Mouse (Mus musculus) limb, embryonic 11.5 days (tissue): ENCODE results near the gene Ascc2. TPM values are rescaled to one million over a fixed set of nuclear protein-coding genes. Genes with fewer than 3 reads are reported as not detected.

Experiments used
- ATAC-seq: fragments of 200-750 bp; cut with Nextera tagmentation; 2 replicates; pipeline ENCODE4 v1.8.0; 2017; ENCODE audit warnings: low read depth; ENCODE audit not compliant: insufficient number of reproducible peaks, low FRiP score, low TSS enrichment
- DNase-seq: peaks from one replicate; pipeline ENCODE4 v3.0.0-alpha.2; 2015; ENCODE audit warnings: low spot score
- H3K27ac ChIP-seq: fragments of 300-500 bp; sonication (generic); replicated peaks from 2 replicates; pipeline ENCODE4 v1.5.1; 2014; ENCODE audit warnings: low read depth, mild to moderate bottlenecking, low read length
- H3K27me3 ChIP-seq: fragments of 300-500 bp; sonication (generic); 2 replicates; pipeline ENCODE4 v1.6.1; 2014; ENCODE audit warnings: mild to moderate bottlenecking, low read length, mixed read lengths; ENCODE audit not compliant: control insufficient read depth, insufficient read depth
- H3K36me3 ChIP-seq: fragments of 300-500 bp; sonication (generic); 2 replicates; pipeline ENCODE4 v1.6.1; 2014; ENCODE audit warnings: mild to moderate bottlenecking, low read length, moderate library complexity, mixed read lengths; ENCODE audit not compliant: control insufficient read depth, insufficient read depth
- H3K4me1 ChIP-seq: fragments of 300-500 bp; sonication (generic); 2 replicates; pipeline ENCODE4 v1.6.1; 2014; ENCODE audit warnings: low read length, mixed read lengths; ENCODE audit not compliant: control insufficient read depth, insufficient read depth
- H3K4me2 ChIP-seq: fragments of 300-500 bp; sonication (generic); 2 replicates; pipeline ENCODE4 v1.6.1; 2014; ENCODE audit warnings: low read depth, mild to moderate bottlenecking, moderate library complexity; ENCODE audit not compliant: severe bottlenecking
- H3K4me3 ChIP-seq: fragments of 300-500 bp; sonication (generic); 2 replicates; pipeline ENCODE4 v1.5.1; 2014; ENCODE audit warnings: low read depth, low read length
- H3K9ac ChIP-seq: fragments of 300-500 bp; sonication (generic); 2 replicates; pipeline ENCODE4 v1.6.1; 2014; ENCODE audit warnings: mild to moderate bottlenecking, low read length
- H3K9me3 ChIP-seq: fragments of 300-500 bp; sonication (generic); 2 replicates; pipeline ENCODE4 v1.6.1; 2016; ENCODE audit warnings: low read length; ENCODE audit not compliant: control insufficient read depth
- WGBS: fragments of 180-500 bp; shearing (Covaris S2); extraction: QIAGEN DNeasy Blood & Tissue Kit; methylation state at CpG from one replicate; pipeline ENCODE4 v1.1.7; 2014; 5-methylcytosine and 5-hydroxymethylcytosine counted together
- polyA plus RNA-seq: library from polyadenylated mRNA; unstranded; fragments of >200 nt; fragmentation: Nextera tagmentation; extraction: Ambion mirVana; gene quantifications from 2 replicates; pipeline ENCODE4 v1.2.1, GENCODE M21; 2014

Gene Ascc2
- polyA plus RNA-seq, 1 experiment from 2014 or later: 39.5 TPM

DNA sequence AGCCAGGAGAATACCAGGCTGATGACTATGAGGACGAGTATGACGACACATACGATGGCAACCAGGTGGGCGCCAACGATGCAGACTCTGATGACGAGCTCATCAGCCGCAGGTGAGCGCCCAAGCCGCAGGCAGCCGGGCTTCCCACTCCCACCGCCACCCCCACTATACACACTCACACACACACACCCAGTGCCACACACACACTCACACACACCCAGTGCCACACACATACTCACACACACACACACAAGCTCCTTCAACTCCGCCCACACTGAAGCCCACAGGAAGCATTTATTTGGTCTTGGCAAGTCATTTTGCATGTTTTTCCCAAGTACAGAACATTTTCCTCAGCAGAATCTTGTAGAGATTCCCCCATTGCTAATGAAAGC, 41.9 kb downstream of the Ascc2 start:
- Histone ChIP-seq H3K36me3 (peaks cover 11% of the 10 kb centered on the region; the same call in 1 of the 2 replicates), H3K27ac (no peak overlapping the region), H3K27me3 (no peaks in the 10 kb centered on the region), H3K4me3 (no peak overlapping the region), H3K4me1 (peaks cover 4% of the 10 kb centered on the region; the same call in 1 of the 2 replicates), H3K9me3 (no peaks in the 10 kb centered on the region), H3K9ac (no peak overlapping the region), H3K4me2 (no peak overlapping the region)
- ATAC-seq: no peak
- WGBS: 84% methylated on average over 12 of the region's 12 CpGs
- no peak for DNase-seq

DNA sequence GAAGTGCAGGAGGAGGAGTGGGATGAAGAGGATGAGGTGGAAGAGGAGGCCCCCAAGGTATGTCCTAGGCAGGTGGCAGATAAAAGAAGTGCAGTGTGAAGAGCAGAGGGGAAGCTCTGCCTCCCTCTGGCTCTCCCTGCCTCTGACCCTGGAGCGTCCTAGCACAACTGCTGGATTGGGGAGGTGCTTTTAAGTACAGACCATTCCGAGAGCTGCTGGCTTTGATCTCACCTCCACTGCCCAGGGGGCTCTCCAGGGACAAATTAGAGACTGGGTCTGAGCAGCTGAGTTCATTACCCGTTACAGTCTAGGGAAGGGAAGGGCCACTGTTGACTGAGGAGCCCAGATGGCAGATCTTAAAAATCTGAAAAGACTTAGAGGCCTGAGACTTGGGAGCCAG, 42.6 kb downstream of the Ascc2 start:
- no peak overlapping the region for H3K27ac ChIP-seq
- H3K4me3 ChIP-seq: no peak overlapping the region
- DNase-seq (no peak), ATAC-seq (no peak)
- no peaks in the 10 kb centered on the region for H3K9me3 ChIP-seq
- H3K36me3 ChIP-seq: peaks cover 11% of the 10 kb centered on the region; the same call in 1 of the 2 replicates
- 4% methylated on average over 3 of the region's 3 CpGs for WGBS
- no peak overlapping the region for H3K4me2 ChIP-seq
- H3K4me1 ChIP-seq: peaks cover 4% of the 10 kb centered on the region; the same call in 1 of the 2 replicates
- no peaks in the 10 kb centered on the region for H3K27me3 ChIP-seq
- H3K9ac ChIP-seq: no peak overlapping the region

- WGBS: 82% methylated on average over 6 of the region's 6 CpGs
- Histone ChIP-seq H3K4me3 (no peak overlapping the region), H3K27me3 (no peaks in the 10 kb centered on the region), H3K4me1 (peaks cover 4% of the 10 kb centered on the region; the same call in 1 of the 2 replicates), H3K36me3 (peaks cover 8% of the 10 kb centered on the region; the same call in 1 of the 2 replicates), H3K4me2 (no peak overlapping the region), H3K9me3 (no peaks in the 10 kb centered on the region), H3K27ac (no peak overlapping the region), H3K9ac (no peak overlapping the region)
- no peak for DNase-seq
- ATAC-seq: no peak
Observed at GRCm38 (mm10) chr11:4683516-4683915, 46.0 kb downstream of the Ascc2 start.

DNA sequence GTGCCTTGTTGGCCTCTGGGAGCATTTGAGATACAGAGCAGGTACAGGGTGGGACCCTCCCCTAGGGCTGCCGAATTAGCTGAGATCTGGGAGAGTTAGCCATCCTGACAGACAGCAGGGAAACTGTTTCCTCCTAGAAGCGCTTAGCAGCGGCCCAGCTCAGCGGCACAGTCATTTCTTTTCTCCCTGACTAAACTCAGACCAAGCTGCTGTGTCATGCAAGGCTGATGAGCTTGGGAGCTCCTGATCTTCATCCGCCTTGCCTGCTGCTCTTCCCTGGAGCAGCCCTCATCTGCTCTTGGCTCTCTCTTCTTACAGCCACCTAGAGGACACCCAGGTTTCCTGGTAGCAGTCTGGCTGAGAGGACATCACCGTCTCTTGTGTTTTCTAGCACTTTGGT, 46.6 kb downstream of the Ascc2 start:
- Histone ChIP-seq H3K4me3 (no peak overlapping the region), H3K9ac (no peak overlapping the region), H3K27me3 (no peaks in the 10 kb centered on the region), H3K27ac (no peak overlapping the region), H3K4me1 (peaks cover 4% of the 10 kb centered on the region; the same call in 1 of the 2 replicates), H3K9me3 (no peaks in the 10 kb centered on the region), H3K4me2 (no peak overlapping the region), H3K36me3 (peaks cover 8% of the 10 kb centered on the region; the same call in 1 of the 2 replicates)
- ATAC-seq (no peak), DNase-seq (no peak)
- WGBS: 40% methylated on average over 6 of the region's 6 CpGs

DNA sequence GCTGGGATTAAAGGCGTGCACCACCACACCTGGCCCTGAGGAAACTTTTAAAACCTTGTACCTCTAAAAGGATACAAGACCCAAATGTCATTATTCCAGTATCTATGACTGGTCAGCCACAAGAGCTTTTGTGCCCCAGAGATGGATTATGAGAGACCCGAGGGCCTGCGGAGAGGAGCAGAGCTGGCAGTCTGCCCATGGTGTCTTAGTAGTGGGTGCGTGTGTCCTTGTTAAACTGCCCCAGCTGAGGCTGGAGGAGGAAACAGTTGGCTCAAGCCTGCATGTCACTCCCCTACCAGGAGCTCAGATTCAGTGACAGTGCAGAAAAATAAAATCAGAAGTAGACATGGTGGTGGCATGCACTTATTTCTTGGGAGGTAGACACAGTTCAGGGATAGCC, 47.5 kb downstream of the Ascc2 start:
- no peaks in the 10 kb centered on the region for H3K27me3 ChIP-seq
- H3K4me2 ChIP-seq: no peak overlapping the region
- DNase-seq (no peak), ATAC-seq (no peak)
- H3K27ac ChIP-seq: no peak overlapping the region
- peaks cover 8% of the 10 kb centered on the region; the same call in 1 of the 2 replicates for H3K36me3 ChIP-seq
- no peak overlapping the region for H3K4me3 ChIP-seq
- peaks cover 2% of the 10 kb centered on the region; the same call in 1 of the 2 replicates for H3K4me1 ChIP-seq
- no peaks in the 10 kb centered on the region for H3K9me3 ChIP-seq
- WGBS: 94% methylated on average over 4 of the region's 4 CpGs
- no peak overlapping the region for H3K9ac ChIP-seq

- Histone ChIP-seq H3K4me1 (no peaks in the 10 kb centered on the region), H3K9me3 (no peaks in the 10 kb centered on the region), H3K4me3 (no peak overlapping the region), H3K9ac (no peak overlapping the region), H3K27ac (no peak overlapping the region), H3K27me3 (no peaks in the 10 kb centered on the region), H3K4me2 (no peak overlapping the region), H3K36me3 (peaks cover 8% of the 10 kb centered on the region; the same call in 1 of the 2 replicates)
- DNase-seq: no peak
- no peak for ATAC-seq
- WGBS: 77% methylated on average over 5 of the region's 5 CpGs
Observed at GRCm38 (mm10) chr11:4685510-4685909, 48.0 kb downstream of the Ascc2 start.

GRCm38 (mm10) chr11:4687027-4687426, 49.5 kb downstream of the Ascc2 start:
- peaks cover 3% of the 10 kb centered on the region; the same call in 1 of the 2 replicates for H3K36me3 ChIP-seq
- no peak overlapping the region for H3K4me3 ChIP-seq
- H3K4me2 ChIP-seq: no peak overlapping the region
- H3K9ac ChIP-seq: no peak overlapping the region
- no peak overlapping the region for H3K27ac ChIP-seq
- H3K4me1 ChIP-seq: no peaks in the 10 kb centered on the region
- no peak for DNase-seq
- no peaks in the 10 kb centered on the region for H3K27me3 ChIP-seq
- ATAC-seq: no peak
- no peaks in the 10 kb centered on the region for H3K9me3 ChIP-seq
- 61% methylated on average over 3 of the region's 3 CpGs for whole genome bisulfite sequencing

DNA sequence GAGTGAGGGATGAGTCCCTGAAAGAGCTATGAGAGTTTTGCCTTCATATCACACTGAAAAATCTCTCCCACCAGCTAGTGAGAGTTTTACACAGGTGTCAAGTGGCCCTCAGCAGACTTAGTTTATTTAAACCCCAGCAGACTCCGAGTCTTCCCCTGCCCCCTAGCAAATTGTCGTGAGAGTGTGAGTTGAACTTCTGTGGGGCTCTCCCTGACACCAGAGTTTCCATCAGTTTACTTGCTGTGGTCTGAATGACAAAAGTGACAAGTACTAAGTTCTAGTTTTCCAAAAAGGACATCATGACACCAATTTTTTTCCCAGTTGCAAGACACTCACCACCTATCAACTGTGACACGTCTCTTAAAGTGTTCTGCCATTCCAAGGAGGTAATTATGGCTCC, 50.3 kb downstream of the Ascc2 start:
- no peaks in the 10 kb centered on the region for H3K4me1 ChIP-seq
- ATAC-seq (no peak), DNase-seq (no peak)
- H3K4me2 ChIP-seq: no peak overlapping the region
- no peak overlapping the region for H3K4me3 ChIP-seq
- no peaks in the 10 kb centered on the region for H3K27me3 ChIP-seq
- no peak overlapping the region for H3K9ac ChIP-seq
- WGBS: 29% methylated on average over 3 of the region's 3 CpGs
- H3K27ac ChIP-seq: no peak overlapping the region
- H3K9me3 ChIP-seq: no peaks in the 10 kb centered on the region
- H3K36me3 ChIP-seq: peaks cover 3% of the 10 kb centered on the region; the same call in 1 of the 2 replicates
